Mouse (Mus musculus) erythroid progenitor cell, adult 5-6 weeks (primary cell): ENCODE data around the gene Tmprss5. TPM values are rescaled to one million over a fixed set of nuclear protein-coding genes. Genes with fewer than 3 reads are reported as not detected.

ENCODE experiments used
- ATAC-seq: replicated peaks from 2 replicates; pipeline ENCODE4 v1.8.0; 2016; ENCODE audit warnings: moderate number of reproducible peaks, mild to moderate bottlenecking, moderate TSS enrichment, inconsistent platforms; ENCODE audit not compliant: poor library complexity, low FRiP score, severe bottlenecking
- total RNA-seq, 2 experiments: library from RNA; stranded (forward) in 1 of 2; stranded (reverse) in 1 of 2; fragments of 150-400 nt in 1 of 2; fragments of 186-747, 209-891 nt in 1 of 2; gene quantifications; 2 replicates each; pipeline versions ENCODE4 v1.2.3 to v1.2.4; 2015 to 2017; ENCODE audit warnings: low replicate concordance in 2 of 2

Tmprss5 gene
- total RNA-seq (2015; ENCODE audit: low replicate concordance) (not detected in 2 replicates), total RNA-seq (2017; ENCODE audit: low replicate concordance) (not detected in 2 replicates)

DNA sequence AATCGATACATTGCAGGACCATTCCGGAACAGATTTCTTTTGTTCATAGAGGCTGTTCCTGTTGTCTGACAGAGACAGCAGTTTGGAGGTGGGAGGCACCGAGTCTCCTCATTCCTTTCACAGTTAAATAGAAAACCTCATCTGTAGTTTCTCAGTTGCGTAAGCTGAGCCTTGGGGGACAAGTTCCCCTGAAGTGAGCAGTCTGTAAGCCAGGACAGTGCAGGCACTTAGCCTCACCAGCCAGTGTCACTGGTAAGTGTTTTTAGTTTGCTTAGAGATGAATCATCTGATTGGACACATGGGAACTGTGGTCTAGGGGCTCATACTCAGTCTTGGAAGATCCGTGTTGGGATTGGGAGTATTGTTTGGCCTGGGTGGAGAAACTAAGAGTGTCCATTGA, at the start of gene Tmprss5:
Gene Tmprss5, plus strand, starts transcription at position 154 of the 400 bp plus-strand sequence.
- no peak for ATAC-seq

DNA sequence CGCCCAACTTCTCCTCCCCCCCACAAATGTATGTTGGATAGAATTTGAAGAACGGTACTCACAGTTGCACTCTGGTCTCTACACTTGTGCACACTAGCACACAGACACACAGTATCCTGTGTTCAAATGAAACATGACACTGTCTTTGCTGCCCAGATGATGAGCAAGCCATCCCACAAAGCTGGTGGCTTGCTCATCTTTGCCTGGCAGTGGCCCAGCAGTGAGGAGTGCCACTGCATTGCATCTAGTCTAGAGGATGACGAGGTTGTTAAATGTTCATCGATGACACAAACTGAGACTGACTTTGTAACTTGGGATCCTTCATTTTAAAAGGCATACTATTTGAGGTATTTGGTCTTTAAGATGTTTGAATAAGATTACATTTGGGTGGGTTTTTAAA, 46.3 kb upstream of the Tmprss5 start:
- ATAC-seq: no peak

DNA sequence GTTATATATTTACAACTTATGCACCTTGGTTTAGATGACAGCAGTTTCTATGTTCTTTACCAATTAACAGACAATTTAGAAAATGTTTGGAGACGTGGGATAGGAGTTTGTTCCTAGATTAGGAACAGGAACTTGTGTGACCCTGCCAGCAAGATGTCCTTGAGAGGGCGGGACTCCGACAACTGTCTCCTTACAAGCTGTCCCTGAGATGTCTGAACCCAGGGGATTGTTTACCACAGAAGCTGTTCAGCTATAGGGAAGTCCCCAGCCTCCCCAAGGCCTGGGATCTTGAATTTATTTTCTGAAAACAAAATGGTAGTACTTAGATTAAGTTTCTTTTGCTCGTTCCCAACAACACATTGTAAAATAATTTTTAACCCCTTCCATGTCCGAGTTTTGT, 30.2 kb upstream of the Tmprss5 start:
- ATAC-seq: no peak

- no peak for ATAC-seq
Observed at GRCm38 (mm10) chr9:49051349-49051748, 29.7 kb upstream of the Tmprss5 start.

DNA sequence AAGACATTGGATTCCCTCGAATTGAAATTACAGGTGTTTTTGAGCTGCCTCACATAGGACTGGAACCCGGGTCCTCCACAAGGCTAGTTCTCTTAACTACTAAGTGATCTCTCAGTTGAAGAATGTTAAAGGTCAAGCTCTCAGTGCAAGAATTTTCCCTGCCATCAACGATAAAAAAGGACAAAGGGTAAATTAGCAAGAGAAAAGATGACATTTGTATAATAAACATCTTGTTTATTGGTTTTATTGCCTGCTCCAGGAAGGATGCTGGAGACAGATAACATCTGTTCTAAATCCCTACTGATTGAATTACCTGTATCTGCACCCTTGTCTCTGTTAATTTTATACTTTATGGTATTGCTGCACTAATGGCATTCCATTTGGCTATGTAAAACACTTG, 27.0 kb upstream of the Tmprss5 start:
- ATAC-seq: no peak

DNA sequence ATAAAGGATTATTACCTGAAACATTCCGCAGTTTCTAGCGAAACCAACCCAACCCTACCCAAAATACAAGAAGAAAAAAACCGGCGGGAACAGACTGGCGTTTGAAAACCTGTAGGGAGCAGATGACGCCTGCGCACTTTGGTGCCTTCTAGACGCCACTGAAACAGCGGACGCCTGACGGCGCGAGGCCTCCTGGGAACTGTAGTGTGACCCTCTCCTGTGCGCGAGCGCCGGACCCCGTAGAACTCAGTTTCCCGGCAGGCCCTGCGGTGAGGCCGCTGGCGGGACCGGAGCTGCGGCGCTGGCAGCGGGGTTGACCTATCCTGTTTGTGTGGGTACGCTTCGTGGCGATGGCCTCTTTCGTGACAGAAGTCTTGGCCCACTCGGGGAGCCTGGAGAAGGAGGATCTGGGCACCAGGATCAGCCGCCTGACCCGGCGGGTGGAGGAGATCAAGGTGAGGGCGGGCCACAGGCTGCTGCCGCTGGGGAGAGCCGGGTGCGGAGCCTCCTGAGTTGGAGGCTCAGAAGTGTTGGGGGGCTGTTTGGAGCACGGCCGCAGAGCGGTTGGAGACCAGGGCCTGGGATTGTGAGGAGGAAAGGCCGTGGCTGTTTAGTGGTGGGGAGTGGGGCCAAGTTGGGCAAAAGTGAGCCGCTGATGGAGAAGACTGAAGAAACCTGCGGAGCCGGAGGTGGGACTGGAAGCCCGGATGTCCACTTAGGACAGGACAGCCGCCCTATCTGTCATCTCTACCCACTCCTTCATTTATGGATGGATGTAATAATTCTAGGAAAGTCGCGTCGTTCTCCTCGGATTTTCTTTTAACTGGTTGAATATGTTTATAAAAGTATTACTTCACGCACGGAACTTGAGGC, 25.5 kb upstream of the Tmprss5 start, which contains the start of gene Zw10:
Gene Zw10, plus strand, starts transcription at position 281 of the 873 bp plus-strand sequence.
- ATAC-seq: peak; percentile 96

- no peak for ATAC-seq
Observed at GRCm38 (mm10) chr9:49076847-49077246, 4.2 kb upstream of the Tmprss5 start.

DNA sequence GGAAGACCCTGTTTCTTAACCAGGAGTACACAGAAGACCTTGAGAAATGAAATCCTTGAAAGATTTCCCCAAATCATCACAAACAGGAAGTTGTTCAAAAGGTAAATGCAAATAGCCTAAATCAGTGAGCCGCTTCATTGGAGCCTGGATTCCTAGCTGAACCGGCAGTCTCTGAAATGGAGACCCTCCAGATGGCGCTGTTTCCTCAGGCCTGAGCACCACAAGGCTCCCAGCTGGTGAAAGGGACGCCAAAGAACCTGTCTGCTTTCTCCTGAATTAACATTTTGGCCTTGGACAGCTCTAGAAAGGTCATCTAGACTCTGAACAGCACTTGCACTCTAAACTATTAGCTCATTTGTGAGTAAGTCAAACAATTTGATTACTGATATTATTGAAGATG, 501 bp downstream of the Tmprss5 start:
- no peak for ATAC-seq

GRCm38 (mm10) chr9:49087317-49087716, 6.3 kb downstream of the Tmprss5 start:
- ATAC-seq: no peak

- ATAC-seq: no peak
Observed at GRCm38 (mm10) chr9:49098871-49099270, 17.8 kb downstream of the Tmprss5 start.

DNA sequence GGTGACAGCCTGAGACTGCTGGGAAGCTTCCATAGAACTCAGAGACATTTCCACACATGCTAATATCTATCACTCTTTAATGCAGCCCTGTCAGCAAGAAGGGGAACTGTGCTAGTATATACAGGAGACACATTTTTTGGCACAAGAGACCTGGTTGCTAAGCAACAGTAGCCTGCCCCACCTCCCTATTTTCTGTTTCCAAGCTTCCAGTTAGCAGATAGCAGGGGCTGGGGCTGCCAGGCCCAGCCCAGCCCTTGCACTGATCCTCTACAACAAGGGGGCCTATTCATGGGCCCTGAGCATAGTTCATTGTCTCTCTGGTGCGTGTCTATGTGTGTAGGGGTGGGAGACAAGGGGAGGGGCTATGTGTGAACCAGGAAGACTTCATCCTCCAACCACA, 21.3 kb downstream of the Tmprss5 start:
- ATAC-seq: no peak

- no peak for ATAC-seq
Observed at GRCm38 (mm10) chr9:49109101-49109500, 28.0 kb downstream of the Tmprss5 start.

DNA sequence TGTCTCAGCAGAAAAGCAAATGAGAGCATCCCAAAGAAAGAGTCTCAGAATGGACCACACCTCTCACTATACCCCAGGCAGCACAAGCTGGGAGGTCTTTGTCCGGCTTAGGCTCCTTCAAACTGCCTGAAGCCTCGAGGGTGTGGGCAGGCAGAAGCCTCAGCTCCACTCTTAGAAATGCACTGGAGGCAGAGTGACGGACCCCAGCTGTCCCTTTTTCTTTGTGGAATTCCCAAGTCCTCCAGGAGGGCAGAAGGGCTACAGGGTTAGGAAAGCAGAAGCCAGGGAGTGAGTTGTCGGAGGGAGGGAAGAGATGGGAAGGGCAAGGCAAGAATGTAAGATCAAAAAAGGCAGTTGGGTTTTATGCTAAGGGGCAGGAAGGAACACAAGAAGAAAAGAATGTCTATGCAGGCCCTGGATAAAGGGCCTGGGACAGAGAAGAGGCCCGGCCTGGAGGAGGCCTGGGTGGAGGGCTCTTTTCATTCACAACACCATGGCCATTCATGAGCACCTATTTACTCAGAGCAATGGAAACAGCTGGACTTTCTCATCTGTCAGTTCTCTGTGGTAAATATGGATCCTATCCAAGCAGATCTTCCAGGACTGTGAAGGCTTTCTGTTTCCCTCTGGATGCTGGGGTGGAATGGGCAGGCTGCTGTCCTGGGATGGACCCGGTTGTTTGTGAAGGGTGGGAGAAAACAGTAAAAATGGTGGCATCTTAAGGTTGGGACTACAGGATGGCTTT, 29.6 kb downstream of the Tmprss5 start:
- ATAC-seq: no peak

GRCm38 (mm10) chr9:49111296-49111695, 30.2 kb downstream of the Tmprss5 start:
- no peak for ATAC-seq

DNA sequence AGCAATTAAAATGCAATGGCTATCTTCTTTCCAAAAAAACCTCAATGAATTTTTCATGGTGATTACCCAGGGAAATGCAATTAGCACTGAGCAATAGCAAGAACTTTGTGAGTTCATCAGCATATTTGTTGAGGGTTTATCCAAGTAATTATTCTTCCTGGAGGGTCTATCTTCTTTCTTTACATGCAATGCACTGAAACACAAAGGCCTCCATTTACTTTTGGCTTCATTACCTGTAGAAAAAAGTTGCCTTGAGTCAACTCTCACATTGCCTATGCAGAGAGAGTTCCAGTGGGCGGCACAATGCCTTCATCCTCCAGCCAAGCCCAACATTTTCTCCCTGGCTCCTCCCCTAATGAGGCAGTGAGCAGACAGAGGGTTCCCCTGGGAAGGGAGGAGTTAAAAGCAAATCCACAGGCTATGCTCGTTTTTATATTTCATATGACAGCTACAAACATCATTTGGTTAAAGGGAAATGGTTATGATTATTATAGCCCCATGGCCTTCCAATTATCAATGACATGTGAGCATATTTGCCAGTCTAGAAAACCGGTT, 37.3 kb downstream of the Tmprss5 start:
- ATAC-seq: no peak

- ATAC-seq: no peak
Observed at GRCm38 (mm10) chr9:49119759-49120158, 38.7 kb downstream of the Tmprss5 start.

DNA sequence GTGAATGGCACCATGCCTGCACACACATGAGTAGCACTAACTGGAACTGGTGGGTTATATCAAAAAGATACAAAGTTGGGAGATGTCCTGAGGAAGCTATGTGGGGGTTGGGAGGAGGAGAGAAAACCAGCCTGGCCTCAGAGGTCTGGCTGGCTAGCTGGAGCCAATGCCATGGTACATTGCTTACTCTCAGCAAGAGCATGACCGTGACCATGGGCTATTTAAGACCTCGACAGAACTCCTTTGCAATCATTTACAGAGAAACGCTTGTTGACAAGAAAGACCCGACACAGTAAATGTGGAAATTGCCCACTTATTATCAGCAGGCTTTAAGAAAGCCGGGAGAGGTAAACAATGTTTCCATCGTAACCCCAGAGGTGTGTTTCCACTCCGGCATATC, 44.6 kb downstream of the Tmprss5 start:
- ATAC-seq: no peak

DNA sequence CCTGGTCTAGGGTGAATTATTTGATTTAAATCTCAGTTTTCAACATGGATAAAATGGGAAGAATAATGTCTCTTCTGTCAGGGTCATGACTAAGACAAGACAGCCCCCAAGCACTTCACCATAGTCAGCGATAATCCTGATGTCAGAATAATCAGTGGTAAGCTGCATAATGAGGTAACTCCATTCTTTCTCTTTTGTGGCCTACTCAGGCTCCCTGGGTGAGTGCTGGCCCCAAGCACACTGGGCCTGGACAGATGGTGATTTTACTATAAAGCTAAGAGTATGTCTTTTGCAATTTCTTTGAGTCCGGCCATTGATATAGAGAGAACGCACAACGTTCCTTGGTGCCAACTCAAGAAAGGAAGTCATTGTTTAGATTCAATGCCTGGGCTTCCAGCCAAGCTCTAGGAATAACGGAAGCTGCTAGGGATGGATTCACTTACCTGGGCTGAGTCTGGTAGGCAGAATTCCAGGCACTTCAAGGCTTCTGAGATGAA, 49.5 kb downstream of the Tmprss5 start:
- ATAC-seq: no peak

- no peak for ATAC-seq
Observed at GRCm38 (mm10) chr9:49143841-49144240, 62.8 kb downstream of the Tmprss5 start.

GRCm38 (mm10) chr9:49145776-49146175, 64.7 kb downstream of the Tmprss5 start:
- no peak for ATAC-seq
